Mouse (Mus musculus) ovary, postnatal 10 days (tissue): Measurements from ENCODE around the gene Rbm18.
"Not testable (repeated sequence)": the region's sequence is repeated elsewhere in the genome, so short reads cannot be mapped to it uniquely, and the experiment has no call there.

Experiments used
- DNase-seq: peaks from one replicate; pipeline ENCODE4 v3.0.0; 2022; ENCODE audit warnings: low spot score

The Rbm18 gene

DNA sequence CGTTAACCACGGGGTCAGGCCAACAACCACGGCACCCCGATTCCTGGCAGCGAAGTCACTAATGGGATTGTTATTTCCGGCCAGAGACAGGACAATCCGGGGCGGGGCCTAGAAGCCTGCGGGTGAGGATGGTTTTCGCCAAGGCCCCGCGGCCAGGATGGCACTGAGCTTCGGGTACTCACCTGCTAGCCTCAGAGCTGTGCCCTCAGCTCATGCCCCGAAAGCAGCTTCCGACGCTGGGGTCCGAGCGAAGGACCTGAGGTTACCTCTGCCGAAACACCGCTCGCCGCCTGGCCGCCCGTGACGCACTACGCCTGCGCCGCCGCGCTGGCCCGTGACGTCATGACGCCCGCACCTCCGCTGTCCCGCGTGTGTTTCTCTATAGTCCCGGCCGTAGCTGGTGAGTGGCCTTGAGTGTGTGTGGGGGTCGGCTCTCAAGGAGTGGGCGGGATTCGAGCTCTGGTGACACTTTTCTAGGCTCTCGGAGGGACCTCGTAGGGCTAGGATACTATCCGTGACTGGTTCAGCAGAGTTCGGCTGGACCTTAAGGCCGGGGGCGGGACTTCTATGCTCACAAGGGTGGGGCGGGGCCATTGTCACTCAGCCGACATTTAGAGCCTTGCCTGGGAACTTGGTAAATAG, at the start of gene Rbm18, which contains the start of gene Mrrf:
Gene Rbm18, minus strand, starts transcription at position 474 of the 642 bp plus-strand sequence.
Gene Mrrf, plus strand, starts transcription at position 90 of the 642 bp plus-strand sequence.
- peak; percentile 94 for DNase-seq

- DNase-seq, result no peak
These were observed 48.3 kb upstream of the Rbm18 start for GRCm38 (mm10) chr2:36184876-36185275.

DNA sequence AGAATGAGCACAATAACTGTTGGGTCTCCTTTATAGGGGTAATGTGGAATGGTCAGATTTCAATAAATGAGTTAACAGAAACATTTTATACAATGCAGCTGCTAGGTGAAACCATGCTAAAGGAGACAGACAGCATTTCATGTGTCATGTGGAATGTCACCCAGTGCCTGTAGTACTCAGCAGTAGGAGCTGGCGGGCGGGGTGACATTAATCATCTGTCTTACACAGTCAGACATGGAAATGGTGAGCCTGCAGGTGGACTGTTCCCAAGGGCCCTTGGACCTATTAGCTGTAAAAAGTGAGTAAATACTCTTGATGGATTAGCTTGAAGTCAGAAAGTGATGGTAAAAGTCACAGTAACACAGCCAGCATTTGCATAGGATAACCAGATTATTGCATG, 47.6 kb upstream of the Rbm18 start:
- no peak for DNase-seq

DNA sequence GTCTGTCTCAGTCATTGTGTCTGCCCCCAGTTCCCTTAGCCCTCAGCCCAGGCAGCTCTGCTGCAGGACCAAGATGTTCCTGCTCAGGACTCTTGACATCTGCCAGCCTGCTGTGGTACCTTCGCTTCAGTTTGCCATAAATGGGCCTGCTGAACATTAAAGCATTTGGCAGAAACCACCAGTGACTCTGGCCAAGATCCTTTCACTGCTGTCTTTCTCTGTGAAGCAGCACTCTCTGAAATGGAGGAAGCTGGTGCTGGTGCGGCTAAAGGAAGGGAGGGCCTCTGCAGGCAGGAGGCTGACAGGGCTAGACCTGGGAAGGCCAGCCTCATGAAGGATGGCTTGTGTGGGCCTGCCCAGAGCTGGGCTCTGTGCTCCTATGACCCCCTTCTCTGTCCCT, 46.7 kb upstream of the Rbm18 start:
- no peak for DNase-seq

- not testable (repeated sequence) for DNase-seq
These were observed 45.2 kb upstream of the Rbm18 start for GRCm38 (mm10) chr2:36181587-36182368.

- no peak for DNase-seq
These were observed 42.9 kb upstream of the Rbm18 start for GRCm38 (mm10) chr2:36179487-36179886.

DNA sequence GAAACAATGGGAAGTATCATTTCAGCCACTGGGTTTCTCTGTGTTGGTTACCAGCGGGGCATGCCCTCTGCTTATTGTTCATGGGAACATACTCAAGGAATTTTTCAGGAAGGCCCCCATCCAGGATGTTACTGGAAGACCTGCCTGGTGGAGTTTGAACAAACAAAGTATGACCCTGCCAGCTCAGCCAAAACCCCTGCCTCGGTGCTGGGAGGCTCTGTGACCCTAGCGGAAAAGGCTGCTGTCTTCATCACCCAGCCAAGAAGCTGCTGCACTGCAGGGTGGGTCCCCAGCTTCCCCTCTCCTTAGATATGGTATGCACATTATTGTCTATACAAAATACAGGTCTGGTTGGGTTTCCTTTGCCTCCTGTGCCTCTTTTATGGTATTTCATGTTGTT, 36.0 kb upstream of the Rbm18 start:
- no peak for DNase-seq

DNA sequence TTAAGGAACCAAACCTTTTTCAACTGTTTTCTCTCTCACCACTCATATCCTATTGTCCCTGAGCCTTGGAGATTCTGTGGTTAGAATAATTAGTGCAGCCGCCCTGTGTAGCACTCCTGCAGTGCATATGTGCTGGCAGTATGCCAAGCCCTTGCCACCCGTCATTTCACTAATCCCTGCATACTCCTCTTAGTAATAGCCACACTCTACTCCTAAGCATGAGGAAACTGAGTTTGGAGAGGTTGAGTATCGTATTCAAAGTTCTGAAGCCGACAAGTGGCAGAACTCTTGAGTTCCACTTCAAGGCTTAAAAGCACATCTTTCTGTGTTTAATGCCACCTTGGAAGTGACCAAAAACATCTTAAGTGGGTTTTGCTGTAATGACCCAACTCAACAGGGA, 35.6 kb upstream of the Rbm18 start:
- no peak for DNase-seq

DNA sequence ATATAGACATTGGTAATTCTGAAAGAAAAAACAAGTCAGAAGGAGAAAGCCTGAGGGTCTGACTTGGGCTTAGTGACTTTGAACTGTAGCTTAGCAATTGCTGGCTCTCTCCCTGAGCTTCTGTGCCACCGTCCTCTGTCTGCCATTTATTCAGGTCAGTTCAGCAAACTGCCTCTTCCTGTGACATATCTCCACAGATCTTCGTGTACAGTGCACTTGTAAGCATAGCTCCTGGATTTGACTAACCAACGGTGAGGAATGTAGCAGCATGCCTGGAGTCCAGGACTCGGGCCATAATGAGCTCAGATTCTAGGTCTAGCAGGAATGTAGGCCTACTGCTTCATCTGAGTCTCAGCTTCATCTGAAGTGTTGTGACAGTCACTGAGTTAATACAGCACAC, 32.6 kb upstream of the Rbm18 start:
- no peak for DNase-seq

- DNase-seq, result no peak
These were observed 31.5 kb upstream of the Rbm18 start for GRCm38 (mm10) chr2:36167990-36168618.

GRCm38 (mm10) chr2:36159336-36159735, 22.8 kb upstream of the Rbm18 start:
- no peak for DNase-seq

- no peak for DNase-seq
These were observed 20.9 kb upstream of the Rbm18 start for GRCm38 (mm10) chr2:36157461-36157860.

DNA sequence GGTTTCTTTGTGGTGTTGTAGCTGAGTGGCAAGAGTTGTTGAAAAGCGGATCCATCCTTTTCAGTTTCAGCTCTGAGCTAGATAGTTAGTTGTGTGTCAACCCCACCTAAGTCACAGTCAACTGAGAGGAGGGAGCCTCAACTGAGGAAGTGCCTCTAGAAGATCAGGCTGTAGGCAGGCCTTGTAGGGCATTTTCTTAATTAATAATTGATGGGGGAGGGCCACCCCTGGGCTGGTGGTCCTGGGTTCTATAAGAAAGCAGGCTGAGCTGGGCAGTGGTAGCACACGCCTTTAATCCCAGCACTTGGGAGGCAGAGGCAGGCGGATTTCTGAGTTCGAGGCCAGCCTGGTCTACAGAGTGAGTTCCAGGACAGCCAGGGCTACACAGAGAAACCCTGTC, 15.8 kb upstream of the Rbm18 start:
- DNase-seq, result not testable (repeated sequence)

DNA sequence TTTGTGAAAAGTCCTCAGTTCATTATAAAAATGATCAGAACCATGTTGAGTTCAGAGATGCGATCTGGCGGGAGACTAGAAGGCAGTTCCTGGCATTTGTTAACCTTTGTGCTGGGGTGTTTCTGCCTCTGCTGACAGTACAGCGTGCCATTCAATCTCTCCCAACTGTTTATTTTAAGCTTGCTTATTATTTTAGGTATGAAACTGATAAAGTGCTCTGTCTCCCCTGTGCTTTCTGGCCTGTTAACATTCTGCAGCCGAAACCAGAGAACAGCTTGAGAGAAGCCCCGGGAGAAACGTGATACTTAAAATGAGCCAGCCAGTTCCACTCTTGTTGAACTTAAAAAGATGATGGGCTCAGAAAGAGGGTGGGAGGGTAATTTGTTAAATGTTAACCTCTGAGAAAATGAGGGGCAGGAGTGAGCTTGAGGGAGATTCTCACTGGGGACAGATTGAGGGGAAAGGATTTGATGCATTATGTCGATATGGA, 12.3 kb upstream of the Rbm18 start:
- DNase-seq, result no peak

DNA sequence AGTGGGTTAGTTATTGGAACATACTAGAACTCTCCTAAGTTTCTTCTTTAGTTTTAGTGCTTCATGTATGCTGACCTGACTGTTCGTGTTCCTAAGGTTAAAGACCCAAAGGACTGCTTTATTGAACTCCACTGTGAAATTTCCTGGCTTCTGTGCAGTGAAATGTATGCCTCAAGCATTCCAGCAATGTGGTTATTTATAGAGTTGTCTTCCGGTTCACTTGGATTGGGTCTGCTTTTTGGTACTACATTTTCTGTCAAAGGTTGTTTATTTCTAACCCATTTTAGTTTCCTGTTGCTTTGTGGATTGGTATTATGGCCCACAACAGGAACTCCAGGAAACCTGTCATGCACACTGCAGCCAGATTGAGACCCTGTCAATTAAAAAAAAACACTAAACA, 2.5 kb upstream of the Rbm18 start:
- DNase-seq, result no peak

GRCm38 (mm10) chr2:36135887-36136286, 686 bp downstream of the Rbm18 start:
- DNase-seq, result no peak

- DNase-seq, result no peak
These were observed 7.5 kb downstream of the Rbm18 start for GRCm38 (mm10) chr2:36129051-36129450.

DNA sequence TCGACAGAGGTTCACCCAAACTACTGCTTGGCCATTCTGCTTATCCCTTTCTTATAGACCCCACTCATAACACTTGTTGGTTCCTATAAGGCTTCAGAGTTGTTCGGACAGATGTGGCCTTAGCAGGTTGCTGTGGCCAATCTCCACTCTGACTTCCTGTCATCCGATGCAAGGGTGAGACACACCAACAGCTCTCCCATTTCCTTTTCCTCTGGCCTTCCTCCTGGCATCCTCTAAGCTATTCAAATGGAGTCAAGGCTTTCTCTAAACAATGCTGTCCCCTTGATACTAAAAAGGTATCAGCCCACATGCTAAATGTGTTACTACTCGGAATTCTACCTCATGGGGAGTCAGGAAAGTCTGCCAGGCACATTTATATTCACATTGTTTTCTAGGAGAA, 8.6 kb downstream of the Rbm18 start:
- DNase-seq, result no peak

- no peak for DNase-seq
These were observed 9.7 kb downstream of the Rbm18 start for GRCm38 (mm10) chr2:36126795-36127429.

- no peak for DNase-seq
These were observed 23.9 kb downstream of the Rbm18 start for GRCm38 (mm10) chr2:36112632-36113031.

DNA sequence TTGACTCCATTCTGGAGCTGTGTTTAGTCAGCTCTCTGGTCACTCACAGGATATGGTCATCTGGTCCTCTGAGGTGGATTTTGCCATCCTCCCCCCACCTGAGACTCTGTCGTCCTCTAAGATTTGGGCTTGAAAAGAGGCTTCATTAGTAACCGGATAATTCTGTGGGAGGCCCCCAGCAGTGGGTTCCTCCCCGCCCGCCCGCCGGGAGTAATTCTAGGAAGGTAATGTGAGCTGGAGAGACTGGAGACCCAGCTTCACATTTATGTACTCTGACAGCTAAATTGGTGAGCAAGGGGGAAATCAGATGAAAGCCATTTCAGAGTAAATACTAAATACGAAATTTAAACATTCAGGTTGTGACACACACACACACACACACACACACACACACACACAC, 28.0 kb downstream of the Rbm18 start:
- DNase-seq, result no peak

- no peak for DNase-seq
These were observed 31.4 kb downstream of the Rbm18 start, which contains the start of gene Lhx6 for GRCm38 (mm10) chr2:36104956-36105741. Gene Lhx6 (minus strand): TSS chr2:36105408.
